Mouse (Mus musculus) ovary, adult 18-20 months (tissue): ENCODE data around the gene Nap1l5.
"Not testable (repeated sequence)": the region's sequence is repeated elsewhere in the genome, so short reads cannot be mapped to it uniquely, and the experiment has no call there.

Experiments
- DNase-seq: peaks from one replicate; pipeline ENCODE4 v3.0.0; 2022; ENCODE audit warnings: low spot score, mixed read lengths

Nap1l5 gene

GRCm38 (mm10) chr6:58907336-58907735 lies 460 bp upstream of the Nap1l5 start:
- no peak for DNase-seq

GRCm38 (mm10) chr6:58904551-58904950 lies 2.3 kb downstream of the Nap1l5 start:
- no peak for DNase-seq

- no peak for DNase-seq
These were observed 3.7 kb downstream of the Nap1l5 start for GRCm38 (mm10) chr6:58903171-58903570.

GRCm38 (mm10) chr6:58900536-58900935 lies 6.3 kb downstream of the Nap1l5 start:
- DNase-seq = no peak

- DNase-seq = no peak
These were observed 7.8 kb downstream of the Nap1l5 start for GRCm38 (mm10) chr6:58899076-58899475.

GRCm38 (mm10) chr6:58896648-58897047 lies 10.2 kb downstream of the Nap1l5 start:
- DNase-seq = no peak

- no peak for DNase-seq
These were observed 11.9 kb downstream of the Nap1l5 start for GRCm38 (mm10) chr6:58894994-58895393.

- no peak for DNase-seq
These were observed 13.6 kb downstream of the Nap1l5 start for GRCm38 (mm10) chr6:58893307-58893706.

- DNase-seq = no peak
These were observed 17.0 kb downstream of the Nap1l5 start for GRCm38 (mm10) chr6:58889917-58890316.

GRCm38 (mm10) chr6:58882271-58882670 lies 24.6 kb downstream of the Nap1l5 start:
- no peak for DNase-seq

- DNase-seq = no peak
These were observed 25.5 kb downstream of the Nap1l5 start for GRCm38 (mm10) chr6:58881363-58881762.

GRCm38 (mm10) chr6:58880861-58881260 lies 26.0 kb downstream of the Nap1l5 start:
- DNase-seq = no peak

GRCm38 (mm10) chr6:58879987-58880386 lies 26.9 kb downstream of the Nap1l5 start:
- DNase-seq = no peak

GRCm38 (mm10) chr6:58879572-58879971 lies 27.3 kb downstream of the Nap1l5 start:
- DNase-seq = no peak

- not testable (repeated sequence) for DNase-seq
These were observed 39.0 kb downstream of the Nap1l5 start for GRCm38 (mm10) chr6:58867858-58868257.

GRCm38 (mm10) chr6:58863631-58864235 lies 43.1 kb downstream of the Nap1l5 start:
- DNase-seq = no peak

- DNase-seq = no peak
These were observed 44.4 kb downstream of the Nap1l5 start for GRCm38 (mm10) chr6:58862446-58862993.

- DNase-seq = no peak
These were observed 47.4 kb downstream of the Nap1l5 start for GRCm38 (mm10) chr6:58859517-58859916.

- no peak for DNase-seq
These were observed 50.4 kb downstream of the Nap1l5 start for GRCm38 (mm10) chr6:58856494-58856893.

GRCm38 (mm10) chr6:58855676-58856367 lies 51.1 kb downstream of the Nap1l5 start:
- no peak for DNase-seq
